Comparison of ENCODE assay signal across 10 mouse cellular contexts in the genomic region with DNA sequence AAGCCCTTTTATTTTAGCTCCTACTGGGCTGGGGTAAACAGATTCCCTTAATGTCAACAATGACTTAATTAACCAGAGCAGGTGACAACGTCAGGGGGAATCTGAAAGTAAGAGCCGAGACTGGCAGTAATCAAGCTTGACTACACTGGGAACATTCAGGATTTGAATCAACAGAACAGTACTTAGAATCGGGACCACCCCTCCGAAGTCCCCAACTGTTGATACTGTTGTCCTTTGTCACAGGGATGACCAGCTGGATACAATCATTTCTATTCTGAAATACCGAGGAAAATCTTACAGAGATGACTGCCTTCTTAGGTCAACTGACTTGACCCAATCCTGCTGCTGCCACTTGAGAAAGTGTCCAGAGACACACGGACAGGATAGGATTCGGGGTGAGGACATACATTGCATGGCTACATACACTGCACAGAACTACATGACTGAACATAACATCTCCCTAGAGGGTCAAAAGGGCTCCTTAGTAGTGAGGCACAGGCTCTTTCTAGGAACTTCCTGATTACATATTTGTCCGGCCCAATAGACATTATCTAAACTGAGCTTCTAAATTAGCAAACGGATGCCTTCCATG.
DNase-seq lines count a peak whose midpoint lies in the region; ATAC-seq lines count a peak whose summit lies in the region.
"Had no signal": no experiment of that assay in that cellular context is flagged by ENCODE, and none has a peak within 500 bp of the region (broad histone marks: within the 10 kb centered on the region; RNA-seq: fewer than 3 reads in every experiment).

No protein-coding gene starts in this region.

- DNase-seq in kidney, adult 9 months: no peak
- no peak for DNase-seq in midbrain, embryonic 14.5 days
- no peak for DNase-seq in layer of hippocampus, adult 8-10 months (ENCODE audit: low spot score in 2 of 2)
- DNase-seq in MN1 (ENCODE audit: low spot score): no peak
- DNase-seq: right cerebral cortex, postnatal 14 days had no signal

- ATAC-seq in kidney, embryonic 16.5 days (ENCODE audit: low FRiP score, low TSS enrichment): peak; percentile 39; the same call in 1 of the 2 replicates
- ATAC-seq in embryonic facial prominence, embryonic 13.5 days (ENCODE audit: insufficient number of reproducible peaks, insufficient read depth, low FRiP score, low TSS enrichment, low read depth): no peak
- ATAC-seq in hindbrain, embryonic 13.5 days (ENCODE audit: low FRiP score): 0 out of 2 replicates have a peak, but pooled peaks have one; percentile 2
- no peak for ATAC-seq in midbrain, embryonic 14.5 days (ENCODE audit: low FRiP score, low TSS enrichment)
- no peak for ATAC-seq in erythroblast, adult 5-6 weeks (replicated peaks; ENCODE audit: low FRiP score, poor library complexity, severe bottlenecking)

- no peaks in the 10 kb centered on the region for H3K9me3 ChIP-seq in kidney, embryonic 16.5 days (ENCODE audit: low read length)
- H3K9me3 ChIP-seq in embryonic facial prominence, embryonic 13.5 days: no peaks in the 10 kb centered on the region
- no peaks in the 10 kb centered on the region for H3K9me3 ChIP-seq in hindbrain, embryonic 13.5 days
- H3K9me3 ChIP-seq in midbrain, embryonic 14.5 days (ENCODE audit: control insufficient read depth, low read length): no peaks in the 10 kb centered on the region

- peak overlapping the region; percentile 5 for H3K4me3 ChIP-seq in kidney, embryonic 16.5 days (ENCODE audit: low read length)
- H3K4me3 ChIP-seq in embryonic facial prominence, embryonic 13.5 days: peak overlapping the region; percentile 90
- no peak overlapping the region for H3K4me3 ChIP-seq in hindbrain, embryonic 13.5 days
- H3K4me3 ChIP-seq in midbrain, embryonic 14.5 days (replicated peaks; ENCODE audit: low read depth, low read length): no peak overlapping the region
- H3K4me3 ChIP-seq: megakaryocyte, embryonic 14.5 days had no signal

- peaks cover 5% of the 10 kb centered on the region; the same call in 1 of the 2 replicates for H3K36me3 ChIP-seq in kidney, embryonic 16.5 days (ENCODE audit: insufficient read depth, low read length)
- peaks cover 39% of the 10 kb centered on the region for H3K36me3 ChIP-seq in embryonic facial prominence, embryonic 13.5 days
- no peaks in the 10 kb centered on the region for H3K36me3 ChIP-seq in hindbrain, embryonic 13.5 days
- H3K36me3 ChIP-seq in midbrain, embryonic 14.5 days (ENCODE audit: control insufficient read depth, insufficient read depth, low read length): no peaks in the 10 kb centered on the region

- 23% methylated on average over 9 of the region's 9 CpGs for WGBS in kidney, embryonic 16.5 days
- 22% methylated on average over 9 of the region's 9 CpGs for WGBS in embryonic facial prominence, embryonic 13.5 days
- 25% methylated on average over 9 of the region's 9 CpGs for WGBS in hindbrain, embryonic 13.5 days
- WGBS in midbrain, embryonic 14.5 days: 26% methylated on average over 9 of the region's 9 CpGs

- H3K4me1 ChIP-seq in kidney, embryonic 16.5 days (ENCODE audit: insufficient read depth, low read length): peaks cover 89% of the 10 kb centered on the region
- peaks cover 86% of the 10 kb centered on the region for H3K4me1 ChIP-seq in embryonic facial prominence, embryonic 13.5 days
- H3K4me1 ChIP-seq in hindbrain, embryonic 13.5 days (replicated peaks): peaks cover 63% of the 10 kb centered on the region
- peaks cover 52% of the 10 kb centered on the region for H3K4me1 ChIP-seq in midbrain, embryonic 14.5 days (ENCODE audit: control insufficient read depth, insufficient read depth, low read length)
- H3K4me1 ChIP-seq: megakaryocyte, embryonic 14.5 days had no signal

- H3K27ac ChIP-seq in kidney, embryonic 16.5 days (ENCODE audit: low read length): peak overlapping the region; percentile 49
- H3K27ac ChIP-seq in embryonic facial prominence, embryonic 13.5 days: peak overlapping the region; percentile 98
- no peak overlapping the region for H3K27ac ChIP-seq in hindbrain, embryonic 13.5 days
- 0 out of 2 replicates have a peak overlapping the region, but pooled peaks have one; percentile 10 for H3K27ac ChIP-seq in midbrain, embryonic 14.5 days (replicated peaks; ENCODE audit: low read depth, low read length)

- peak overlapping the region; percentile 83 for H3K4me2 ChIP-seq in kidney, embryonic 16.5 days (replicated peaks; ENCODE audit: low read depth, low read length)
- H3K4me2 ChIP-seq in embryonic facial prominence, embryonic 13.5 days: peak overlapping the region; percentile 70
- H3K4me2 ChIP-seq in hindbrain, embryonic 13.5 days: peak overlapping the region; percentile 96
- peak overlapping the region; percentile 95 for H3K4me2 ChIP-seq in midbrain, embryonic 14.5 days (ENCODE audit: low read length)

- H3K27me3 ChIP-seq in kidney, embryonic 16.5 days (ENCODE audit: insufficient read depth, low read length): no peaks in the 10 kb centered on the region
- no peaks in the 10 kb centered on the region for H3K27me3 ChIP-seq in embryonic facial prominence, embryonic 13.5 days
- peaks cover 15% of the 10 kb centered on the region; the same call in 1 of the 2 replicates for H3K27me3 ChIP-seq in hindbrain, embryonic 13.5 days
- H3K27me3 ChIP-seq in midbrain, embryonic 14.5 days (ENCODE audit: control insufficient read depth, insufficient read depth, low read length): peaks cover 6% of the 10 kb centered on the region; the same call in 1 of the 2 replicates

- H3K9ac ChIP-seq in kidney, embryonic 16.5 days (replicated peaks; ENCODE audit: low read length): peak overlapping the region; percentile 40
- peak overlapping the region; percentile 98 for H3K9ac ChIP-seq in embryonic facial prominence, embryonic 13.5 days
- no peak overlapping the region for H3K9ac ChIP-seq in hindbrain, embryonic 13.5 days
- H3K9ac ChIP-seq in midbrain, embryonic 14.5 days (replicated peaks; ENCODE audit: low read length): no peak overlapping the region

Comparison
In these comparisons a context has a peak if more than half of its experiments do, and no peak if none do; other contexts are left out.
1. ATAC-seq: peak in kidney, embryonic 16.5 days (single experiment) and hindbrain, embryonic 13.5 days (single experiment); none in embryonic facial prominence, embryonic 13.5 days (single experiment), midbrain, embryonic 14.5 days (single experiment) and erythroblast, adult 5-6 weeks (single experiment).
2. H3K4me3 ChIP-seq: peak in kidney, embryonic 16.5 days (single experiment) and embryonic facial prominence, embryonic 13.5 days (single experiment); none in hindbrain, embryonic 13.5 days (single experiment) and midbrain, embryonic 14.5 days (single experiment).
3. H3K9ac ChIP-seq: peak in kidney, embryonic 16.5 days (single experiment) and embryonic facial prominence, embryonic 13.5 days (single experiment); none in hindbrain, embryonic 13.5 days (single experiment) and midbrain, embryonic 14.5 days (single experiment).
4. Peak in every context shown above with its lines, with median percentiles within 50 percentile points of each other: H3K4me2 ChIP-seq.